Mouse (Mus musculus) forebrain, postnatal 0 days (tissue): ENCODE data around the gene Nek8. TPM values are rescaled to one million over a fixed set of nuclear protein-coding genes. Genes with fewer than 3 reads are reported as not detected.
A peak's percentile ranks its signal among the peaks of the same experiment; 100 is the strongest.

Source experiments
- ATAC-seq: fragments of 200-750 bp; cut with Nextera tagmentation; 2 replicates; pipeline ENCODE4 v1.8.0; 2017; ENCODE audit warnings: mild to moderate bottlenecking, moderate library complexity
- DNase-seq: peaks from one replicate; pipeline ENCODE4 v3.0.0-alpha.2; 2015
- H3K27ac ChIP-seq: fragments of 300-500 bp; sonication (generic); 2 replicates; pipeline ENCODE4 v1.5.1; 2014; ENCODE audit warnings: low read depth, mild to moderate bottlenecking, antibody characterized with exemption, low read length, moderate library complexity, mixed read lengths
- H3K27me3 ChIP-seq: fragments of 300-500 bp; sonication (generic); 2 replicates; pipeline ENCODE4 v1.6.1; 2014; ENCODE audit warnings: mild to moderate bottlenecking, low read length, mixed read lengths; ENCODE audit not compliant: insufficient read depth
- H3K36me3 ChIP-seq: fragments of 300-500 bp; sonication (generic); 2 replicates; pipeline ENCODE4 v1.6.1; 2014; ENCODE audit warnings: mild to moderate bottlenecking, moderate library complexity; ENCODE audit not compliant: insufficient read depth
- H3K4me1 ChIP-seq: fragments of 300-500 bp; sonication (generic); 2 replicates; pipeline ENCODE4 v1.6.1; 2014; ENCODE audit warnings: antibody characterized with exemption; ENCODE audit not compliant: insufficient read depth
- H3K4me2 ChIP-seq: fragments of 300-500 bp; sonication (generic); 2 replicates; pipeline ENCODE4 v1.6.1; 2014; ENCODE audit warnings: low read depth, mild to moderate bottlenecking, moderate library complexity
- H3K4me3 ChIP-seq: fragments of 300-500 bp; sonication (generic); 2 replicates; pipeline ENCODE4 v1.5.1; 2014; ENCODE audit warnings: low read depth, low read length, mixed read lengths
- H3K9ac ChIP-seq: fragments of 300-500 bp; sonication (generic); 2 replicates; pipeline ENCODE4 v1.6.1; 2014; ENCODE audit warnings: mild to moderate bottlenecking
- H3K9me3 ChIP-seq: fragments of 300-500 bp; sonication (generic); 2 replicates; pipeline ENCODE4 v1.6.1; 2016; ENCODE audit warnings: low read length
- CTCF ChIP-seq: sonication (generic); IDR thresholded peaks from 2 replicates; pipeline ENCODE4 v1.5.1; 2016; ENCODE audit warnings: antibody characterized with exemption, control low read depth, low read depth
- whole genome bisulfite sequencing: fragments of 180-500 bp; shearing (Covaris S2); extraction: QIAGEN DNeasy Blood & Tissue Kit; methylation state at CpG from one replicate; pipeline ENCODE4 v1.1.7; 2014; 5-methylcytosine and 5-hydroxymethylcytosine counted together
- polyA plus RNA-seq: library from polyadenylated mRNA; unstranded; fragments of >200 nt; fragmentation: Nextera tagmentation; extraction: Ambion mirVana; gene quantifications from 2 replicates; pipeline ENCODE4 v1.2.1, GENCODE M21; 2015
- total RNA-seq: library from RNA; depleted of rRNA; stranded (reverse); fragments of >200 nt; gene quantifications from 2 replicates; pipeline ENCODE4 v1.2.3, GENCODE M21; 2014

Gene Nek8
- total and polyA plus RNA-seq, 2 experiments from 2014 or later, result 4.7 to 5.7 TPM

- TF ChIP-seq CTCF, result no peak
- ATAC-seq, result no peak
- 14% methylated on average over 6 of the region's 6 CpGs for WGBS
- H3K27me3 ChIP-seq, result no peaks in the 10 kb centered on the region
- H3K4me3 ChIP-seq, result peak overlapping the region; percentile 67; the same call in 1 of the 2 replicates
- peak; percentile 59 for DNase-seq
- H3K27ac ChIP-seq, result peak overlapping the region; percentile 96
- H3K4me1 ChIP-seq, result peaks cover 13% of the 10 kb centered on the region
- peak overlapping the region; percentile 89 for H3K4me2 ChIP-seq
- no peaks in the 10 kb centered on the region for H3K9me3 ChIP-seq
- peak overlapping the region; percentile 10; the same call in 1 of the 2 replicates for H3K9ac ChIP-seq
- H3K36me3 ChIP-seq, result peaks cover 43% of the 10 kb centered on the region
Measured at GRCm38 (mm10) chr11:78162504-78162903, 14.0 kb downstream of the Nek8 start.

GRCm38 (mm10) chr11:78161968-78162367 is 14.5 kb downstream of the Nek8 start:
- H3K36me3 ChIP-seq, result peaks cover 46% of the 10 kb centered on the region
- H3K4me2 ChIP-seq, result peak overlapping the region; percentile 89; the same call in 1 of the 2 replicates
- ATAC-seq, result no peak
- H3K4me3 ChIP-seq, result no peak overlapping the region
- no peaks in the 10 kb centered on the region for H3K9me3 ChIP-seq
- no peak overlapping the region for H3K9ac ChIP-seq
- DNase-seq, result peak; percentile 40
- WGBS, result 45% methylated on average over 4 of the region's 4 CpGs
- peak overlapping the region; percentile 96 for H3K27ac ChIP-seq
- H3K4me1 ChIP-seq, result peaks cover 13% of the 10 kb centered on the region
- no peaks in the 10 kb centered on the region for H3K27me3 ChIP-seq
- no peak for TF ChIP-seq CTCF

GRCm38 (mm10) chr11:78161169-78161568 is 15.3 kb downstream of the Nek8 start:
- Histone ChIP-seq H3K27ac (no peak overlapping the region), H3K27me3 (no peaks in the 10 kb centered on the region)

GRCm38 (mm10) chr11:78160675-78161074 is 15.8 kb downstream of the Nek8 start:
- no peak overlapping the region for H3K4me2 ChIP-seq
- H3K4me3 ChIP-seq, result no peak overlapping the region
- 82% methylated on average over 3 of the region's 3 CpGs for WGBS
- ATAC-seq (no peak), DNase-seq (no peak)
- peaks cover 8% of the 10 kb centered on the region for H3K4me1 ChIP-seq
- H3K9ac ChIP-seq, result no peak overlapping the region
- no peak for TF ChIP-seq CTCF
- no peak overlapping the region for H3K27ac ChIP-seq
- H3K9me3 ChIP-seq, result no peaks in the 10 kb centered on the region
- H3K36me3 ChIP-seq, result peaks cover 55% of the 10 kb centered on the region
- H3K27me3 ChIP-seq, result no peaks in the 10 kb centered on the region

More at GRCm38 (mm10) chr11:78161169-78161568, 15.3 kb downstream of the Nek8 start:
- Histone ChIP-seq H3K9me3 (no peaks in the 10 kb centered on the region), H3K4me2 (no peak overlapping the region), H3K4me3 (no peak overlapping the region), H3K4me1 (peaks cover 13% of the 10 kb centered on the region), H3K36me3 (peaks cover 52% of the 10 kb centered on the region), H3K9ac (no peak overlapping the region)
- no peak for TF ChIP-seq CTCF
- DNase-seq (no peak), ATAC-seq (no peak)
- WGBS, result 92% methylated on average over 14 of the region's 14 CpGs

GRCm38 (mm10) chr11:78160171-78160570 is 16.3 kb downstream of the Nek8 start:
- DNase-seq (no peak), ATAC-seq (no peak)
- Histone ChIP-seq H3K9me3 (no peaks in the 10 kb centered on the region), H3K27ac (no peak overlapping the region), H3K36me3 (peaks cover 60% of the 10 kb centered on the region), H3K9ac (no peak overlapping the region), H3K27me3 (no peaks in the 10 kb centered on the region), H3K4me1 (peaks cover 7% of the 10 kb centered on the region), H3K4me3 (no peak overlapping the region), H3K4me2 (no peak overlapping the region)
- no peak for TF ChIP-seq CTCF
- 90% methylated on average over 18 of the region's 18 CpGs for WGBS

- 83% methylated on average over 7 of the region's 7 CpGs for WGBS
- DNase-seq (no peak), ATAC-seq (no peak)
- no peaks in the 10 kb centered on the region for H3K9me3 ChIP-seq
- no peak overlapping the region for H3K4me3 ChIP-seq
- no peak overlapping the region for H3K4me2 ChIP-seq
- H3K4me1 ChIP-seq, result peaks cover 7% of the 10 kb centered on the region
- no peaks in the 10 kb centered on the region for H3K27me3 ChIP-seq
- no peak for TF ChIP-seq CTCF
- no peak overlapping the region for H3K27ac ChIP-seq
- peaks cover 66% of the 10 kb centered on the region for H3K36me3 ChIP-seq
- H3K9ac ChIP-seq, result no peak overlapping the region
Measured at GRCm38 (mm10) chr11:78159557-78159956, 16.9 kb downstream of the Nek8 start.

GRCm38 (mm10) chr11:78159096-78159495 is 17.4 kb downstream of the Nek8 start:
- Histone ChIP-seq H3K27me3 (no peaks in the 10 kb centered on the region), H3K4me2 (no peak overlapping the region), H3K27ac (no peak overlapping the region), H3K4me1 (peaks cover 7% of the 10 kb centered on the region), H3K4me3 (no peak overlapping the region), H3K9me3 (no peaks in the 10 kb centered on the region), H3K36me3 (peaks cover 71% of the 10 kb centered on the region), H3K9ac (no peak overlapping the region)
- 20% methylated on average over 2 of the region's 2 CpGs for WGBS
- TF ChIP-seq CTCF, result peak; percentile 99
- DNase-seq (peak; percentile 89), ATAC-seq (peak; percentile 69)
